Mouse (Mus musculus) lung, postnatal 10 days (tissue): ENCODE data around the gene Suco.

ENCODE experiments used
- DNase-seq: peaks from one replicate; pipeline ENCODE4 v3.0.0; 2021

The Suco gene

DNA sequence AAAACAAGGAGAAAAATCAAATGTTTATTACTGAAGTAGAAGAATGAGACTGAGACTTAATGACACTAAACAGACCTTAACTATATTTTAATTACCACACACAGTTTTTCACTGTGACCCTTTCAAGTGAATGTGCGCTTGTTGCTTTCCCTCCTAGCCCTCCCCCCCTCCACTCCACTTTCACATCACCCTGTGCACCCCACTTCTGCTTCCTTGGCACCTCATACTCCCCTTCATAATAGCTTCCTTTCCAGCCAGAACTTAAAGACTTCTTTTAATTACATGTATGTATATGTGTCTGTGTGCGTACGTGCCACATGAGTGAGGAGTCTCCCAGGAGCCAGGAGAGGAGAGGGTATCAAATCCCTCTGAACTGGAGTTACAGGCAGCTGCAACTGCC is 12.3 kb upstream of the Suco start:
- DNase-seq: no peak

DNA sequence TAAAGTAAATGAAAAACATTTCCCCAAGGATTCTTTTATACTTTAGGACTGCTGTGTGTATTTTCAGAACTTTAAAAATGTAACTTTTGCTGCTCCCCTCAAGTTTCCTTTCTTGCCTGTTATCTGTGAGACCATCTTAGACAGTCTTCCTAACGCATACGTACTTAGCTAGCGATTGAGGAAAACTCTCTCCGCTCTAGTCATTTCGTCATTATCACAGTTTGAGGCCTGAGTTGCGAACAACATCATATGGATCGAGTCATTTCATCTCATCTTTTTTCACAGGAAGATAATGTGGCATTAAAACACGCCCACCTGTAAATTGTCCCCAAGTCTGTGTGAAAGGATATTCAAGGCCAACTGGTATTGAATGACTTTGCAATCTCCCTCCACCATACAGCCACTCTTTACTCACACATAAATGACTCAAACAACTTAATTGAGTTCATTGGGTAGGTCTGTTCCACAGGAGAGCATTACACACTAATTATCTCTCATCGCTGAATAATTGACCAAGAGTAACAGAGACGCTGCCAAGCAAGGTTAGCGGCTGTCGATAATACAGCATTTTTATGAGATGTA is 11.3 kb upstream of the Suco start:
- no peak for DNase-seq

DNA sequence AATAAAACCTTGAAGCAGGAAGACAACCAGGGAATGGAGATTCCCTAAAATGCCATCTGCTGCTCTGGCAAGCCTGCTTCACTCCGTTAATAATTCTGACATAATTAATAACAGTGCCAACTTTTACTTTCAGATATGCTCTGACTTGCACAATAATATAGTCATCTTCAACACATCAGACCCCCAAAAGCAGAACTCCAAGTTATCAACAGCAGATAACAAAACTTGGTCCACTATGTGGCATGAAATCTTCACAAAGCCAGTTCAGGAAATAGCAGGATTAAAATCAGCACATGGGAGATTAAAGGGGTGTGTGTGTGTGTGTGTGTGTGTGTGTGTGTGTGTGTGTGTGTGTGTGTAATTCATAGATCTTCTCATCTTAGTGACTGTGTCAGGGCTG is 9.3 kb upstream of the Suco start:
- no peak for DNase-seq

DNA sequence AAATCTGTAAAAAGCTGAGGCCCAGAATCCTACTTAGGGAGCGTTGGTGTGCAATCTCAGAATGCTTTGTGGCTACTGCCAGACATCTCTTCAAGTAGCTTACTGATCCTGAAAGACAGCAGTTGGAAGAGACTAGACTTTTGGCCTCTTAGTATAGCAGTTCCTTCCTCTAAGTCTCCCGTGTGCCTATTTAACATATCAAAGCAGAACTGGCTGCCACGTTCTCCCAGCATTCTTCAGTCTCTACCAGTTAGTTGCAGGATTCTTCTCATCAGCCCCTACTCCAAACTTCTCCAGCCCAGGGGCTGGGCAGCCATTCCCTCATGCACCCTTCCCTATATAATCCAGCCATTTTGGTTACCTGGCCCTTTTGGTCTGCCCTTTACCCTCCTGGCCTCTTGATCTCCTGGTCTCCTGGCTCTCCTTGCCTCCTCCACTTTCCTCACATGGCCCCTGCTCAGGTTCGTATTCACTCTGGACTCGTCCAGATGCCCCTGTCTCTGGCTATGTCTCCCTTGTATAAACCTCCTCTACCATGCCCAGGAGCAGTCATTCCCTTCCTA is 1.2 kb upstream of the Suco start:
- DNase-seq: no peak

GRCm38 (mm10) chr1:161875706-161876552 is 553 bp downstream of the Suco start:
- peak; percentile 9 for DNase-seq

DNA sequence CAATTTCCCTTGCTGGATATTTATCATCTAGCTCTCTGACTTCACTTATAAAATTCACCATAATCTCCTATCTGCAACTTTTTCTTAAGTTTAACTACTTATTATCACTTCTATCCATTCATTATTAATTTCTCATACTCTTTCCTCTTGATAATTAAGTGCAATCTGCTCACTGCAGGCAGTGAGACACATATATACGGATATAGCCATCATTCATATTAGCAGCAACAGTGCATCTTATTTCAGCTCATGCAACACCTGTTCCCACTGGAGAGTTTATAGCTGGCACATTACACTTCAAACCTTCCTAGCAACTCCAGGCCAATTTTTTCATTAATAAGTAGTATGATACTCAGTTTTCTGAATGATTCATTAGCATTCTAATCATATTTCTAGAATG is 7.1 kb downstream of the Suco start:
- no peak for DNase-seq

DNA sequence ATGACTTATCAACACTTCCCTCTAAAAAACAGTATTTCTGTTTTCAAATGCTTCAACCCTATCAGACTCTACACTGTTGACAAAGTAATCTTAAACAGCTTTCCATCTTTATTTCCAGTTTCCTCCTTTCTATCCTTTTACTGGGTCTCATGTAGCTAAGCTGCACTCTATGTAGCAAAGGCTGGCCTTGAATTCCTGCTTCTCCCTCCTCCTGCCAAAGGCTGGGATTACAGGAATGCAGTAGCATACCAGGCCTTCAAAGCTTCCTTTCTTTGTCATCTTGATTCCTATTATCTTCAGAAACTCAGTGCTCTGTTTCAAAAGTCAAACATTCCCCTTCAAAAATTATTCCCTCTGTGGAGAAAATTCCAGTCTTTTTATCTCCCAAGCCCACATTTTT is 8.1 kb downstream of the Suco start:
- no peak for DNase-seq

DNA sequence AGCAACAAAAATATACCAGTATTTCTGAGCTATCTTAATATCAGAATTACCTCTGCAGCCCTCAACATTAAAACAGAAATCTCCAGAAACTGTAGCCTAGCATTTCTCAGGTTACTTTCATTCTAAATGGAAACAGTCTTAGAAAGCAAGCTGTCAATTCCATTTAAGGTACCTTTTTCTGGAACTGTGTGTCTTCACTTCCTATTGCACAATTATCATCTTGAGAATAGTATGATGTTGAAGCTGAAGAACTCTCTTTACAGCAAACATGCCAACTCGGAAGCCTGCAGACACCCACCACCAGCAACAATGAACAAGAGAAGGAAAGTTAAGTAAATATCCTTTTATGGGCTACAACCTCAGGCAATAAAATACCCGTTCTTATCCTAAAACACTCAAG is 12.7 kb downstream of the Suco start:
- DNase-seq: no peak

GRCm38 (mm10) chr1:161859248-161859647 is 17.2 kb downstream of the Suco start:
- DNase-seq: no peak

DNA sequence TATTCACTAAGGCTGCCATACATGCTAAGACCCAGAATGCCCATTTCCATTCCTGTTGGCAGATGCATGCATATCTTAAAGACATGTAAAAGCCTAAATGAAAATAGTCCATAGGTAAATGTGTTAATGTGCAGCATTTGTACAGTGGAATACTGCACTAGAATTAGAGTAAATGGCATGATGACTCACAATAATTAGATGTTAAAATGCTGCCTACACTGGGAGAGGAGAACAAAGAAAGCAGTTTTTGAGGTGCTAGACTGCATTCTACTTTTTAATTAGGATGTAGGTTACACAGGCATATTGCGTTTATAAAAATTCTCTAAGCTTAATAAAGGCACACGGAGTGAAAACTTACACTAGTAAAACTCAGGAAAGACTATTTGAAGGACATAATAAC is 49.8 kb downstream of the Suco start:
- no peak for DNase-seq

DNA sequence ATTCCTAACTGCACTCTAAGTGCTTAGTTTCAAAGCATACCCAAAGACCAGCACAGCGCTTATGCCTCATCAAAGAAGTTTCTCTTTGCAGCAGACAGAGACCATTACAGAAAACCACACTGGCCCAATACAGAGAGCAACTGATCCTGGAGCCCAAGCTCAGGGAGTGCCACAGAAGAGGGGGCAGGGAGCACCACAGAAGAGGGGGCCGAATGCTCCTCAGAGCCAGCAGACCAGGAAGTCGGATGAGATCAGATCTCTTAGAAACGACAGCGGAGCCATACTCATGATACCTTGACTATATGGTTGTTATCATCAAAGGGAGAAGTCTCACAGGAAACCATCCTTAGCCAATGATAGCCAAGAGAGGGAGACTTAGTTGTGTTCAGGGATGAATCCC is 67.1 kb downstream of the Suco start:
- DNase-seq: no peak

GRCm38 (mm10) chr1:161808980-161809379 is 67.5 kb downstream of the Suco start:
- no peak for DNase-seq

DNA sequence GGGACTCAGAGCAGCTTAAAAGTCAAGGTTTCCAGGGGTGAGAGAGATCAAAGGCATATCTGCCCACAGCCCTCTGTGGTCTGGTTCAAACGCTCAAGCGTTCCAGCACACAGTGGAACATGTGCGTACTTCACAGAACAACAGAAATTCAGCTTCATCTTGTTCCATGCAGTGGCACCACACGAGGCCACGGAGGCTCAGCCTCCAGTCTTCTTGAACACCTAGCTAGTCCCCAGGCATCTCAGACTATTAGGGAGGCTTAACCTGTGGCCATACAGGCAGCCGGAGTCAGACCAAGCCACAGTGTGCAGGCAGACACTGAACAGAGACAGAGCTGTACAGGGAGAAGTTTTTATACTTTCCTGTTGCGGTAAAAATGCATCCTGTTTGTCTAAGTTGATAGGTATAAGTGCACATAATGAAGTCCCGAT is 71.9 kb downstream of the Suco start:
- DNase-seq: no peak

GRCm38 (mm10) chr1:161801321-161801720 is 75.2 kb downstream of the Suco start:
- no peak for DNase-seq

DNA sequence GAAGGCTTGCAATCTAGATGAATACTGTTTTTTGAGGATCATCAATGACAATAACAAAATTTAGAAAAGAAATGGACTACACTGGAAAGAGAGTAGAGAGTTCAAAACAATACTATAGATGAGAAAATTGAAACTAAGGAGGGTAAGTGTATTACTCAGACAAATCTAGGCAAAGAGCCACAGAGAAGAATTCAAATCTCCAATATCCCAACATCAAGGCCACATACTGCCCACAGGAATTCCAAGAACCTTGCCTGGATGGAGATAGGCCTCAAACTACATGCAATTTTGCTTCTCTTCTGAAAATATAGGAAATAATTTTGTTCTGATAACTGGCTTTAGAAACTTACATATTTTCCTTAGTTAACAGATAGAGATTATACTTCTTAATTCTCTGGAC is 76.2 kb downstream of the Suco start:
- DNase-seq: no peak

DNA sequence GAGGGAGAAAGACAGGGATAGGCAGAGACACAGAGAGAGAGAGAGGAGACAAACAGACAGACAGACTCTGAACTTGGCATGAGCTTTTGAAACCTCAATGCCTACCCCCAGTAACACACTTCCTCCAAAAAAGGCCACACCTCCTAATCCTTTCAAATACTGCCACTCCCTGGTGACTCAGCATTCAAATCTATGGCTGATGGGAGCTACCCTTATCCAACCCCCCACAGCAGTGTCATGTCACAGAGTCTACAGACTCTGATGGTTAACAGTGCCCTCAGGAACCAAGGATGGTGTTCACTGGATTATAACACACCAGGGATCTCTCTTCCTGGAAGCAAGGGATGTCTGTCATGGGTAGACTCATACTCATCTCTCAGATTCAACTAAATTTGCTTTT is 76.7 kb downstream of the Suco start:
- no peak for DNase-seq

DNA sequence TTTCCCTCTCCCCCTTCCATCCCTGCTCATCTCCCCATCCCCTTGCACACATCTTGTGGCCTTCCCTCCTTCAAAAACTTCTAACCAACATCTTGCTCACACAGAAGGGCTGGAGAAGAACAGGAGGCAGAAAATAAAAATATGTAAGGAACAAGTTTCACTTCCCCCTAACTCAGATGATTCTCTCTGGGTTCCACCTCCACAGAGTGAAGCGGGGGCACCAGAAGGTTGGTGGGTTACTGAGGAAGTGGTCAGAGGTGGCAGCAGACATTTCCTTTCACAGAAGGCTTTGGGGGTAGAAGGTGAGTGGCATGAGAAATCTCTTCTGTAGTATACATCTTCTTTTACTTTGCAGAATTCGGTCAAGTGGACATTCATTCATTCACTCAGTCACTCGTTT is 77.6 kb downstream of the Suco start:
- DNase-seq: no peak

DNA sequence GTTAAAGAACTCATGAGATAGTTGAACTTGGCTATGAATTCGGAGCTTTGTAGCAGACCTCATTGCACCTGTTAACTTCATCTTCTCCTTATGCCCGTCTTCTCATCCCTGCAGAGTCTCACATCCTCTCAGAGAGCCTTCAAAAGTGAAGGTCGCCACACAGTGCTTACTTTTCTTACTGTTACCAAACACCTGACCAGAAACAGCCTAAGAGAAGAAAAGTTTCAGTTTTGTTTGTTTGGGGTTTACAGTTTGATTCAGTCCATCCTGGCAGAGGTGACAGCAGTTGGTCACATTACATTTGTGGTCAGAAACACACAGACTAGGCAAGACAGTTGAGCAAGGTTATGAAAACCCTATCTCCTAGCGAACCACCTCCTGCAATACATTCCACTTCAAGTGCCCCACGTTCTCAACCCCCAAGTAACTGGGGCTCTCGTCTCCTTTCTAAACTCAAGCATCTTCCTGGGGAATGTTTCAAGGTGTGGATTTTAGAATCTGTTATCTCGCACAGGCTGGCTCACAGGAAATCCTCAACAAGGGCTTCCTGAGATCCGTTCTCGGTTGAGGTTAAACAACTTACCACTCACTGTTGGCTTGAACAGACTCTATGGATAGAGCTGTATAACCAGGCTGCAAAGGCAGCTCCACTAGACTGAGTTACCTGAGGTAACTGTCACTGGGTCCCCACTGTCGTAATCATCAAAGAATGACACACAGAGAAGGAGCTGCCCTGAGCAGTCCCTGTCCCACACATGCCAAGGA is 81.9 kb downstream of the Suco start:
- no peak for DNase-seq

- DNase-seq: no peak
These were observed 83.2 kb downstream of the Suco start for GRCm38 (mm10) chr1:161793321-161793720.

DNA sequence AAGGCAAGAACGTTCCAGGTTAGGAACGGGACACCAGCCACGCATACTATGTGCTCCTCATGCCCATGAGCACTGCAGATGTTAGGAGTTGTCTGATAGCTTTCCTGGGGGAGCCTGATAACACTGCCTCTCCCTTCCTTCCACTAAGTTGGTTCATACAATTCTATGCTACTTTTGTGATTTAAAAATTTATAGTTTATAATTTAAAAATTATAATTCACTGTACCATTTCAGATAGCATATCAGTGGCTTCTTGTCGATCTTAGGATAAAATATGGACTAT is 83.9 kb downstream of the Suco start:
- no peak for DNase-seq

DNA sequence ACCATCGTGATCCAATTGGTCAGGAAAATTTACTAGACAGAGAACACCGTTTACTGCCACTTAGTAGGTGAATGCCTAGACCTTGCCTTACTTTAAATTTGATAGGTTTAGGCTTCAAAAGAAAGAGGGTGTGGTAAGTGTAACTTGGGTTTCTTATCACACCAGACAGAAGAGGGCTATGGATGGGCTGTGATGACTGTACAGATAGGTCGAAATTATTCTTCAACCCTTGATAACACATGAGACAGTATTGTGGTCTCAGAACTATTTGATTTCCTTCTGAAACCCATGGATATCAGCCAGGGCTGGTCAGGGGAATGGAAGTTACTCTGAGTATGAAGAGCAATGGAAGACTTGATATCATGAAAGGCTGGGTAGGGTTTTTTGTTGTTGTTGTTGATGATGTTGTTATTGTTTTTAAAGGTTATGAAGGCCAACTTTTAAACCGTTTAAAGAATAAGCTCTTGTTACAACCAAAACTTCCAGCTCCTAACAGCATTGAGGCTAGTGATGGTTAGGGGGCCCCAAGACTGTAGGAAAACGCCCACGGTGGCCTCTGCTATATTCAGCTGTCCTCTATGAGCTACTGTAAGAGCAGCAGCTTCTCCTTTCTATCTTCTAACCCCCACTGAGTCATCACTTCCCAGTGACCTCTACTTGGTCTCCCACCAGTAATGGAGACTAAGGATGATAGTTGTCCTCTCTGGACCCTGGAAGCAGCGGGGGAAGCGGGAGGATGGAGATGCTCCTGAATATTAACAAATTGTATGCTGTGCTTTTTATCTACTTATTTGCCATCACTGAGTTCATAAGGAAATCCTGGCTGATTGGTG is 84.4 kb downstream of the Suco start:
- DNase-seq: no peak

- no peak for DNase-seq
These were observed 88.1 kb downstream of the Suco start, which contains the start of gene Fasl for GRCm38 (mm10) chr1:161788339-161788738. Fasl (minus strand) TSS chr1:161788495.

GRCm38 (mm10) chr1:161782725-161783124 is 93.8 kb downstream of the Suco start:
- no peak for DNase-seq
